Mouse (Mus musculus): ENCODE results near the gene Dnah8. TPM values are rescaled to one million over a fixed set of nuclear protein-coding genes. Genes with fewer than 3 reads are reported as not detected.

Dnah8 gene
- polyA plus RNA-seq, 1 experiment: not detected

DNA sequence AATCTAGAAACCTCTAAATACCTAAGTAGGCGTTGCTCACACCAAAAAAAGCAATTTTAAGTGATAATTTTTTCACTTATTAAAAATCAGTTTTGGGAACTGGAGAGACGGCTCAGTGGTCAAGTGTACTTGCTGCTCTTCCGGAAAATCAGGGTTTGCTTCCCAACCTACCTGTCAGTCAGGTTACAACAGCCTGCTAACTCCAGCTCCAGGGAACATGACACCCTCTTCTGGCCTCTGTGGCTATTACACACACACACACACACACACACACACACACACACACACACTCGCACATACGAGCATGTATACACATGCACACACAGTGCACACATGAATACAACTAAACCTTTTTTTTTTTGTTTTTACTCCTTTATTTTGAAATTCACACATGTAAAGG, 223.9 kb downstream of the Dnah8 start:
- Histone ChIP-seq H3K27ac (ENCODE audit: insufficient read depth, low read depth, low read length) (no peak overlapping the region), H3K4me3 (ENCODE audit: insufficient read depth, low read depth, low read length) (no peak overlapping the region), H3K4me1 (ENCODE audit: control insufficient read depth, insufficient read depth, low read length) (no peaks in the 10 kb centered on the region)
- TF ChIP-seq POLR2A (IDR thresholded peaks at IDR 0.05; ENCODE audit: insufficient read depth, low read depth, low read length) (no peak), CTCF (IDR thresholded peaks at IDR 0.05; ENCODE audit: insufficient read depth, low read depth, low read length) (no peak)
- 96% methylated on average over 5 of the region's 5 CpGs for WGBS

DNA sequence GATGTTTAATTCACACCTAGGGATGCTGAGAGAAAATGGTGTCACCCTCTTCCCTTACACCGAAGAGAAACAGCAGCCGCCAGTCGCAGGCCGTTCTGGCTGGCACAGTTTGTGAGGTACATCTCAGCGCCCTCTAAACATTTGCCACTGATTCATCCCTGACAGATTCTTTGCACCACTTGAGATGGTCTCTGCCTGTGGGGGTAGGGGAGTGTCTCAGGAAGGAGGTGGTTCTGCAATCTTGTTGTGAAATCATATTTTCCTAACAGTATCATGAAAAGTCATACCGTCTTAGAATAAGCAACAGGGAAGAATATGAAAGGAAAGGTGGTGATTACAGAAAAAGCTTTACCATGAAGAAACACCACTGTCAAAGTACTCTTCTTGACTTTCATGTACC, 224.7 kb downstream of the Dnah8 start:
- TF ChIP-seq POLR2A (IDR thresholded peaks at IDR 0.05; ENCODE audit: insufficient read depth, low read depth, low read length) (no peak), CTCF (IDR thresholded peaks at IDR 0.05; ENCODE audit: insufficient read depth, low read depth, low read length) (no peak)

DNA sequence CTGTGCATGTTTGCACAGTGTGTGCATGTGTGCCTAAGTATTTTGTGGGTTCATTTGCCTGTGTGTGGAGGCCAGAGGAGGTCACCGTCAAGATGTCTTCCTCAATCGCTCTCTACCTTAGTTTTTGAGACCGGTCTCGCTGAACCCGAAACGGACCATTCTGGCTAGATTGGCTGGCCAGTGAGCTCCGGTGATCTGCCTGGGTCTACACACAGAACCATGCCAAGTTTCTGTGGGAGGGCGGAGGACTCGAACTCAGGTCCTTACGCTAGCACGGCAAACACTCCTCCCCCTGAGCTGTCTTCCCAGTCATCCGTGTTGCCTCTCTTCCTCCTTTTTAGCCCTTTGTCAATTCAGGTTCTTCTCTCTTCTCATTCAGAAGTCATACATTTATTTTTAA, 225.7 kb downstream of the Dnah8 start:
- Histone ChIP-seq H3K4me3 (ENCODE audit: insufficient read depth, low read depth, low read length) (no peak overlapping the region), H3K27ac (ENCODE audit: insufficient read depth, low read depth, low read length) (no peak overlapping the region), H3K4me1 (ENCODE audit: control insufficient read depth, insufficient read depth, low read length) (no peaks in the 10 kb centered on the region)
- WGBS: 97% methylated on average over 12 of the region's 12 CpGs
- no peak for TF ChIP-seq CTCF (IDR thresholded peaks at IDR 0.05; ENCODE audit: insufficient read depth, low read depth, low read length)
- no peak for TF ChIP-seq POLR2A (IDR thresholded peaks at IDR 0.05; ENCODE audit: insufficient read depth, low read depth, low read length)

More for the DNA sequence above, 224.7 kb downstream of the Dnah8 start:
- no peaks in the 10 kb centered on the region for H3K4me1 ChIP-seq (ENCODE audit: control insufficient read depth, insufficient read depth, low read length)
- 92% methylated on average over 6 of the region's 6 CpGs for WGBS
- H3K4me3 ChIP-seq (ENCODE audit: insufficient read depth, low read depth, low read length): no peak overlapping the region
- no peak overlapping the region for H3K27ac ChIP-seq (ENCODE audit: insufficient read depth, low read depth, low read length)

DNA sequence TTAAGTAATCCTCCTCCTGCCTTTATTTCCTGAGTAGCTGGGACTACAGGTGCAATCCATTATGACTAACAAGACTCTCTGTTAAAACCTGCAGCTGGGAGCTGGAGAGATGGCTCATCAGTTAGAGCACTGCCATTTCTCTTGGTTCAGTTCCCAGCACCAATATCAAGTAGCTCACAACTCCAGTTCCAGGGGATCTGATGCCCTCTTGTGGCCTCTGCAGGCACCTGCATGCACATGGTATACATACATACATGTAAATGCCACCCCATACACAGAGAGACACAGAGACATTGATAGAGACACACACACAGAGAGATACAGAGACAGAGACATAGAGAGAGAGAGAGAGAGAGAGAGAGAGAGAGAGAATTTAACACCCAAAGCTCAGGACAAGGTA, 228.2 kb downstream of the Dnah8 start:
- no peak for TF ChIP-seq POLR2A (IDR thresholded peaks at IDR 0.05; ENCODE audit: insufficient read depth, low read depth, low read length)
- TF ChIP-seq CTCF (IDR thresholded peaks at IDR 0.05; ENCODE audit: insufficient read depth, low read depth, low read length): no peak
- Histone ChIP-seq H3K27ac (ENCODE audit: insufficient read depth, low read depth, low read length) (no peak overlapping the region), H3K4me3 (ENCODE audit: insufficient read depth, low read depth, low read length) (no peak overlapping the region), H3K4me1 (ENCODE audit: control insufficient read depth, insufficient read depth, low read length) (no peaks in the 10 kb centered on the region)

DNA sequence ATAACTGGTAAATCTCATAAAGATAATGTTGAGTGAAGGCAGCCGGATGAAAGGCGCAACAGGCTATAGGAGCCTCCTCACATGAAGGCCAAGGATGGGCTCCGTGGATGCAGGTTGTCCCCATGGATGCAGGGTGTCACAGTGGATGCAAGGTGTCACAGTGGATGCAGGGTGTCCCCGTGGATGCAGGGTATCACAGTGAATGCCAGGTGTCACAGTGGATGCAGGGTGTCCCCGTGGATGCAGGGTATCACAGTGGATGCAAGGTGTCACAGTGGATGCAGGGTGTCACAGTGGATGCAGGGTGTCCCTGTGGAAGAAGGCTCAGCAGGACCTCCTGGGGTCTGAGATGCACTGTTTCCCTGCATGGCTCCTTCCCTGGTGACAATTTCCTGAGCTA, 233.2 kb downstream of the Dnah8 start:
- peaks cover 4% of the 10 kb centered on the region for H3K4me1 ChIP-seq (ENCODE audit: control insufficient read depth, insufficient read depth, low read length)
- H3K27ac ChIP-seq (ENCODE audit: insufficient read depth, low read depth, low read length): no peak overlapping the region
- no peak overlapping the region for H3K4me3 ChIP-seq (ENCODE audit: insufficient read depth, low read depth, low read length)
- WGBS: 94% methylated on average over 5 of the region's 5 CpGs
- TF ChIP-seq POLR2A (IDR thresholded peaks at IDR 0.05; ENCODE audit: insufficient read depth, low read depth, low read length) (no peak), CTCF (IDR thresholded peaks at IDR 0.05; ENCODE audit: insufficient read depth, low read depth, low read length) (no peak)

DNA sequence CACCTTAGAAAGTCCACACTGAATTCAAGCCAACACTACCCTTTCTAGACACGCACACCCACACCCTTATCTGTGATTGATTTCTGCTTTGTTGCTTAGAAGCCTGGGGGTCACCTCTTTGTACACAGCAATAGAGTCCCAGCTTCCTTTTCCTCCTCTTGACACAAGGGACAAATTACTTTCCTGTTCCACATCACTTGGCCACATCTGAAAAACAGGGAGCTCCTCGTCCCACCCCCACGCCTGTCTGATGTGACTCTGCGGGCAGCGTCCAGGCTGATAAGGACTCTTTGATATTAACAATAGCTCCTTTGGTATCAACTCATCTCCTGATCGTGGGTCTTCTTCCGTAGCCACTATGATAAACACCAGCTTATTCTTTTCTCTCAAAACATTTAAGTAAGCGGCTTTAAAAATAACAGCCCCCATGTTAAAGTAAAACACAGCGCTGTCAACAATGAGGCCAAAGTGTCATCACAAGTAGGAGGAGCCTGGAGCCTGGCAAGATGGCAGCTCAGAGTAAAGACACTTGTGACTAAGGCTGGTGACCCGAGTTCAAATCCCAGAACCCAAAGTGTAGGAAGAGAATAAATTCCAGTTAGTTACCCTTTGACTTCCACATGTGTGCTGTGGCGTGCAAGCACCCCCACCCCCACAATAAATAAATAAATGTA, 234.6 kb downstream of the Dnah8 start:
- 81% methylated on average over 11 of the region's 11 CpGs for WGBS
- Histone ChIP-seq H3K4me1 (ENCODE audit: control insufficient read depth, insufficient read depth, low read length) (peaks cover 4% of the 10 kb centered on the region), H3K27ac (ENCODE audit: insufficient read depth, low read depth, low read length) (no peak overlapping the region), H3K4me3 (ENCODE audit: insufficient read depth, low read depth, low read length) (no peak overlapping the region)
- no peak for TF ChIP-seq CTCF (IDR thresholded peaks at IDR 0.05; ENCODE audit: insufficient read depth, low read depth, low read length)
- no peak for TF ChIP-seq POLR2A (IDR thresholded peaks at IDR 0.05; ENCODE audit: insufficient read depth, low read depth, low read length)

DNA sequence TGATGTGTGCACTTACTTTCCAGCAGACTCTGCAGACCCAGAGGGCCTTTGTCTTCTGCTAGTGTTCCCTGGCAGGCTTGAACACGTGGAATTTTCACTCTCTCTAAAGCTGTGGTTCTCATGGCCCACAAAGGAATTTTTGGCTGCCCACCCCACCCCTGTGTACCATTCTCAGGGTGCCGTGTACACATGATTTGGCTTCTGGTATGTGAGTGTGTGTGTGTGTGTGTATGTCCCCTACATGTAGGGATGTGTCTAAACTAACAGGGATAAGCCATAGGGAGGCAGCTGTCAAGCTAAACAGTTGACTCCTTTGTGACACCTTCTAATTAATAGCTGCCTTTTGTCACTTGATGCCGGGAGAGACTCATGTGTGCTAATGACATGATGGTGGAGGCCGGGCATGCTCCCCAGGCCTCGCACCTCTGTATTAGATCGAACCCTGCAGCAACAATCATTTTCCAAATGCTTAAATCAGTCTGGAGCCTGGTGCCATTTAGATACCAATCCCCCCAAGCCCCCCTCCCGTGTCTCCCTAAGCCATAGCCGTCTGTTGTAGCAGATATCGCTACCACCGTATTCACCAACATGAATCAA, 235.9 kb downstream of the Dnah8 start:
- H3K27ac ChIP-seq (ENCODE audit: insufficient read depth, low read depth, low read length): no peak overlapping the region
- 59% methylated on average over 10 of the region's 10 CpGs for WGBS
- peaks cover 4% of the 10 kb centered on the region for H3K4me1 ChIP-seq (ENCODE audit: control insufficient read depth, insufficient read depth, low read length)
- H3K4me3 ChIP-seq (ENCODE audit: insufficient read depth, low read depth, low read length): no peak overlapping the region
- no peak for TF ChIP-seq CTCF (IDR thresholded peaks at IDR 0.05; ENCODE audit: insufficient read depth, low read depth, low read length)
- TF ChIP-seq POLR2A (IDR thresholded peaks at IDR 0.05; ENCODE audit: insufficient read depth, low read depth, low read length): no peak

DNA sequence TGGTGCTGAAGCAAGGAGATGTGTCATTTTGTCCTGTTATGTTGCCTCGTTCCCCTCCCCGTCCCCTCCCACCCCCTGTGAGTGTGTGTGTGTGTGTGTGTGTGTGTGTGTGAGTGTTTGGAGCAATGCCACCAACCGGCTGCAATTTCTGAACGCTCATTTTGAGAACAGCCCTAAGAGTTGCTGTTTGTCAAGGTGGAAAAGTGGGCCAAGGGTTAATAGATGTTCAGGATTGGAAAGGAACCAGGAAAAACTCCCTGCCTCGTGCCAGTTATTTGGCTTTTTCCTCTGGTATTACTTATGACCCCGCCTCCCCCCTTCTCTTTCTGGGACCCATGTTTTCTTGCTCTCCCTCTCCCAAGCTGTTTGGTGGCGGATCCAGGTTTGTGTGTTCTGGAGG, 236.5 kb downstream of the Dnah8 start:
- TF ChIP-seq CTCF (IDR thresholded peaks at IDR 0.05; ENCODE audit: insufficient read depth, low read depth, low read length) (no peak), POLR2A (IDR thresholded peaks at IDR 0.05; ENCODE audit: insufficient read depth, low read depth, low read length) (no peak)
- H3K27ac ChIP-seq (ENCODE audit: insufficient read depth, low read depth, low read length): no peak overlapping the region
- WGBS: 36% methylated on average over 7 of the region's 7 CpGs
- H3K4me1 ChIP-seq (ENCODE audit: control insufficient read depth, insufficient read depth, low read length): peaks cover 4% of the 10 kb centered on the region
- H3K4me3 ChIP-seq (ENCODE audit: insufficient read depth, low read depth, low read length): no peak overlapping the region

DNA sequence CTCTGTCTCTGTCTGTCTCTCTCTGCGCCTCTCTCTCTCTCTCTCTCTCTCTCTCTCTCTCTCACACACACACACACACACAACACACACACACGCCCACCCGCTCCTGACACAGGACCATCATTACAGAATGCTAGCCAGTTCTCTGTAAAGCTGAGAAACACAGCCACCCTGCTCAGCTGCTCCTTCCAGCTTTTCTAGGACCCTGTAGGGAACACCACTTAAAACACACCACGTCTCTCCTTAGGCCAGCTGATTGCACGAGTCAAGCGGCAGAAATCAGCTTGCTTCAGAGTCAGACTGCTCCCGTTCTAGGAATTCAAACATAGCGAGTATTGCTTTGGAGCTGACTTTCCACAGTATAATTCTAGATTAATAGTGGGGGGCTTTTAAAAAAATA, 242.1 kb downstream of the Dnah8 start:
- Histone ChIP-seq H3K27ac (ENCODE audit: insufficient read depth, low read depth, low read length) (no peak overlapping the region), H3K4me3 (ENCODE audit: insufficient read depth, low read depth, low read length) (no peak overlapping the region), H3K4me1 (ENCODE audit: control insufficient read depth, insufficient read depth, low read length) (peaks cover 8% of the 10 kb centered on the region)
- no peak for TF ChIP-seq POLR2A (IDR thresholded peaks at IDR 0.05; ENCODE audit: insufficient read depth, low read depth, low read length)
- TF ChIP-seq CTCF (IDR thresholded peaks at IDR 0.05; ENCODE audit: insufficient read depth, low read depth, low read length): no peak
- WGBS: 52% methylated on average over 8 of the region's 8 CpGs
